Comparison of ENCODE assay signal across 9 mouse cellular contexts in genomic region chr11:42423231-42423630, GRCm38 (mm10). TPM values are rescaled to one million over a fixed set of nuclear protein-coding genes. Genes with fewer than 3 reads are reported as not detected.
DNase-seq lines count a peak whose midpoint lies in the region; ATAC-seq and TF ChIP-seq lines count a peak whose summit lies in the region.
"Had no signal": no experiment of that assay in that cellular context is flagged by ENCODE, and none has a peak within 500 bp of the region (broad histone marks: within the 10 kb centered on the region; RNA-seq: fewer than 3 reads in every experiment).

No protein-coding gene starts in this region.

- 0 out of 2 replicates have a peak, but pooled peaks have one; percentile 18 for TF ChIP-seq CTCF in small intestine, adult 2 months (IDR thresholded peaks at IDR 0.05; ENCODE audit: extremely low read depth, insufficient read length, insufficient replicate concordance, low read depth, low read length)

- no peak for ATAC-seq in limb, embryonic 11.5 days (ENCODE audit: insufficient number of reproducible peaks, low FRiP score, low TSS enrichment, low read depth)
- ATAC-seq in monocyte, adult 5-6 weeks (replicated peaks; ENCODE audit: insufficient number of reproducible peaks, low FRiP score, low TSS enrichment, poor library complexity, severe bottlenecking), result no peak

- H3K27ac ChIP-seq in limb, embryonic 11.5 days (replicated peaks; ENCODE audit: low read depth, low read length), result no peak overlapping the region
- no peak overlapping the region for H3K27ac ChIP-seq in small intestine, adult 2 months (ENCODE audit: insufficient read depth, low read depth, low read length)
- H3K27ac ChIP-seq: macrophage had no signal

- H3K9me3 ChIP-seq in limb, embryonic 11.5 days (ENCODE audit: control insufficient read depth, low read length), result no peaks in the 10 kb centered on the region

- no peak overlapping the region for H3K9ac ChIP-seq in limb, embryonic 11.5 days (ENCODE audit: low read length)

- TF ChIP-seq POLR2A in small intestine, adult 2 months (IDR thresholded peaks at IDR 0.05; ENCODE audit: low read depth, low read length), result no peak

- H3K4me2 ChIP-seq in limb, embryonic 11.5 days (ENCODE audit: low read depth, severe bottlenecking), result no peak overlapping the region

- WGBS in limb, embryonic 11.5 days, result 0% methylated on average over 3 of the region's 3 CpGs
- WGBS in small intestine, adult 2 months, result 2% methylated on average over 3 of the region's 3 CpGs

- H3K4me3 ChIP-seq in limb, embryonic 11.5 days (ENCODE audit: low read depth, low read length), result no peak overlapping the region
- H3K4me3 ChIP-seq in small intestine, adult 2 months (ENCODE audit: low read depth, low read length), result no peak overlapping the region

- H3K27me3 ChIP-seq in limb, embryonic 11.5 days (ENCODE audit: control insufficient read depth, insufficient read depth, low read length), result no peaks in the 10 kb centered on the region
- no peaks in the 10 kb centered on the region; the same call in 1 of the 2 replicates for H3K27me3 ChIP-seq in small intestine, adult 2 months (ENCODE audit: control insufficient read depth, insufficient read depth, low read length)

- H3K36me3 ChIP-seq in limb, embryonic 11.5 days (ENCODE audit: control insufficient read depth, insufficient read depth, low read length), result no peaks in the 10 kb centered on the region
- H3K36me3 ChIP-seq in small intestine, adult 2 months (ENCODE audit: control insufficient read depth, insufficient read depth, low read length), result no peaks in the 10 kb centered on the region

- no peaks in the 10 kb centered on the region for H3K4me1 ChIP-seq in limb, embryonic 11.5 days (ENCODE audit: control insufficient read depth, insufficient read depth, low read length)
- no peaks in the 10 kb centered on the region for H3K4me1 ChIP-seq in small intestine, adult 2 months (ENCODE audit: control insufficient read depth, insufficient read depth, insufficient read length, low read length)

- DNase-seq in layer of hippocampus, adult 11-12 months (ENCODE audit: low spot score), result peak; percentile 46
- DNase-seq in layer of hippocampus, adult 9-11 months, result no peak
- DNase-seq in NIH3T3 (ENCODE audit: low read depth), result peak; percentile 29
- peak; percentile 76 to 81 for DNase-seq in cerebellum, adult 18-20 months
- DNase-seq in heart, adult 8-10 months (ENCODE audit: low spot score), result peak; percentile 16
- DNase-seq in limb, embryonic 11.5 days (ENCODE audit: low spot score), result peak; percentile 66

RNA-seq across cellular contexts. Expression of gene Gabrb2, which starts 3.7 kb away (rescaled TPM):
- 1 to 10 TPM in 1 of 4 experiments, under 1 TPM in 3; 0.37 to 1.6 (median 0.72) TPM for total RNA-seq in heart, adult 8-10 months (2022)
- 0.49 and 0.71 TPM in 2 replicates for polyA plus RNA-seq in limb, embryonic 11.5 days (2014; fragmentation: Nextera tagmentation; extraction: Ambion mirVana)
- not detected in 2 replicates for polyA plus RNA-seq in small intestine, adult 2 months (2012; rRNA removed)
- total RNA-seq in monocyte, adult 5-6 weeks (2017), result not detected in 3 replicates
- polyA plus RNA-seq: macrophage had no signal
